Mouse (Mus musculus) kidney, embryonic 16.5 days (tissue): ENCODE measurements around the gene Ap2a2. TPM values are rescaled to one million over a fixed set of nuclear protein-coding genes. Genes with fewer than 3 reads are reported as not detected.
"Not testable (repeated sequence)": the region's sequence is repeated elsewhere in the genome, so short reads cannot be mapped to it uniquely, and the experiment has no call there.

ENCODE experiments used
- ATAC-seq: fragments of 200-750 bp; cut with Nextera tagmentation; 2 replicates; pipeline ENCODE4 v1.8.0; 2017; ENCODE audit warnings: moderate TSS enrichment; ENCODE audit not compliant: low FRiP score, low TSS enrichment
- H3K27ac ChIP-seq: fragments of 300-500 bp; sonication (generic); 2 replicates; pipeline ENCODE4 v1.5.1; 2014; ENCODE audit warnings: low read length
- H3K27me3 ChIP-seq: fragments of 300-500 bp; sonication (generic); 2 replicates; pipeline ENCODE4 v1.6.1; 2014; ENCODE audit warnings: low read length, control low read depth, mixed read lengths; ENCODE audit not compliant: insufficient read depth
- H3K36me3 ChIP-seq: fragments of 300-500 bp; sonication (generic); 2 replicates; pipeline ENCODE4 v1.6.1; 2014; ENCODE audit warnings: low read length, control low read depth, mixed read lengths; ENCODE audit not compliant: insufficient read depth
- H3K4me1 ChIP-seq: fragments of 300-500 bp; sonication (generic); 2 replicates; pipeline ENCODE4 v1.6.1; 2014; ENCODE audit warnings: low read length, control low read depth, mixed read lengths; ENCODE audit not compliant: insufficient read depth
- H3K4me2 ChIP-seq: fragments of 300-500 bp; sonication (generic); replicated peaks from 2 replicates; pipeline ENCODE4 v1.6.1; 2014; ENCODE audit warnings: low read depth, low read length
- H3K4me3 ChIP-seq: fragments of 300-500 bp; sonication (generic); 2 replicates; pipeline ENCODE4 v1.5.1; 2014; ENCODE audit warnings: mild to moderate bottlenecking, low read length
- H3K9ac ChIP-seq: fragments of 300-500 bp; sonication (generic); replicated peaks from 2 replicates; pipeline ENCODE4 v1.6.1; 2014; ENCODE audit warnings: low read length
- H3K9me3 ChIP-seq: fragments of 300-500 bp; sonication (generic); 2 replicates; pipeline ENCODE4 v1.6.1; 2016; ENCODE audit warnings: low read length, control low read depth
- WGBS: fragments of 180-500 bp; shearing (Covaris S2); extraction: QIAGEN DNeasy Blood & Tissue Kit; methylation state at CpG from one replicate; pipeline ENCODE4 v1.1.7; 2014; 5-methylcytosine and 5-hydroxymethylcytosine counted together
- polyA plus RNA-seq: library from polyadenylated mRNA; unstranded; fragments of >200 nt; fragmentation: Nextera tagmentation; extraction: Ambion mirVana; gene quantifications from 2 replicates; pipeline ENCODE4 v1.2.1, GENCODE M21; 2015

The Ap2a2 gene
- polyA plus RNA-seq, 1 experiment from 2014 or later: 99.4 TPM

- H3K9me3 ChIP-seq, H3K4me2 ChIP-seq, H3K4me3 ChIP-seq, H3K27me3 ChIP-seq, ATAC-seq, H3K27ac ChIP-seq, H3K4me1 ChIP-seq, H3K9ac ChIP-seq: not testable (repeated sequence)
- WGBS: 90% methylated on average over 6 of the region's 7 CpGs
- H3K36me3 ChIP-seq: peaks cover 33% of the 10 kb centered on the region
These were observed 28.3 kb downstream of the Ap2a2 start for GRCm38 (mm10) chr7:141590249-141590648.

- WGBS: 74% methylated on average over 8 of the region's 8 CpGs
- Histone ChIP-seq H3K27ac (no peak overlapping the region), H3K9me3 (no peaks in the 10 kb centered on the region), H3K4me1 (0 out of 2 replicates have a peak, but pooled peaks cover 3% of the 10 kb centered on the region), H3K4me3 (no peak overlapping the region), H3K27me3 (no peaks in the 10 kb centered on the region), H3K9ac (no peak overlapping the region), H3K4me2 (no peak overlapping the region), H3K36me3 (peaks cover 33% of the 10 kb centered on the region)
- no peak for ATAC-seq
These were observed 29.0 kb downstream of the Ap2a2 start for GRCm38 (mm10) chr7:141590959-141591358.

GRCm38 (mm10) chr7:141592096-141592495 is 30.1 kb downstream of the Ap2a2 start:
- 74% methylated on average over 1 of the region's 1 CpGs for WGBS
- Histone ChIP-seq H3K4me1 (0 out of 2 replicates have a peak, but pooled peaks cover 3% of the 10 kb centered on the region), H3K4me3 (no peak overlapping the region), H3K4me2 (no peak overlapping the region), H3K9me3 (no peaks in the 10 kb centered on the region), H3K27me3 (no peaks in the 10 kb centered on the region), H3K9ac (no peak overlapping the region), H3K27ac (no peak overlapping the region), H3K36me3 (peaks cover 38% of the 10 kb centered on the region)
- ATAC-seq: no peak

- Histone ChIP-seq H3K27ac (no peak overlapping the region), H3K9ac (no peak overlapping the region), H3K4me2 (no peak overlapping the region), H3K4me3 (no peak overlapping the region), H3K9me3 (no peaks in the 10 kb centered on the region), H3K36me3 (peaks cover 44% of the 10 kb centered on the region), H3K27me3 (no peaks in the 10 kb centered on the region), H3K4me1 (0 out of 2 replicates have a peak, but pooled peaks cover 3% of the 10 kb centered on the region)
- no peak for ATAC-seq
- WGBS: 93% methylated on average over 6 of the region's 6 CpGs
These were observed 31.1 kb downstream of the Ap2a2 start for GRCm38 (mm10) chr7:141593056-141593455.

GRCm38 (mm10) chr7:141596971-141597370 is 35.0 kb downstream of the Ap2a2 start:
- Histone ChIP-seq H3K9ac (no peak overlapping the region), H3K27me3 (no peaks in the 10 kb centered on the region), H3K27ac (no peak overlapping the region), H3K4me1 (no peaks in the 10 kb centered on the region), H3K9me3 (no peaks in the 10 kb centered on the region), H3K4me3 (no peak overlapping the region), H3K36me3 (peaks cover 39% of the 10 kb centered on the region), H3K4me2 (no peak overlapping the region)
- no peak for ATAC-seq
- 84% methylated on average over 1 of the region's 1 CpGs for WGBS

GRCm38 (mm10) chr7:141597563-141597962 is 35.6 kb downstream of the Ap2a2 start:
- Histone ChIP-seq H3K4me3 (no peak overlapping the region), H3K4me2 (no peak overlapping the region), H3K36me3 (peaks cover 45% of the 10 kb centered on the region), H3K27ac (no peak overlapping the region), H3K9ac (no peak overlapping the region), H3K27me3 (no peaks in the 10 kb centered on the region), H3K9me3 (no peaks in the 10 kb centered on the region), H3K4me1 (no peaks in the 10 kb centered on the region)
- ATAC-seq: no peak
- WGBS: 87% methylated on average over 6 of the region's 6 CpGs

GRCm38 (mm10) chr7:141607717-141608116 is 45.7 kb downstream of the Ap2a2 start:
- no peak overlapping the region for H3K27ac ChIP-seq
- H3K9ac ChIP-seq: no peak overlapping the region
- peaks cover 51% of the 10 kb centered on the region for H3K36me3 ChIP-seq
- no peak overlapping the region for H3K4me2 ChIP-seq
- WGBS: 86% methylated on average over 4 of the region's 4 CpGs
- H3K4me3 ChIP-seq: no peak overlapping the region
- ATAC-seq: no peak
- no peaks in the 10 kb centered on the region for H3K27me3 ChIP-seq
- no peaks in the 10 kb centered on the region for H3K9me3 ChIP-seq
- H3K4me1 ChIP-seq: peaks cover 15% of the 10 kb centered on the region

GRCm38 (mm10) chr7:141609719-141610514 is 47.9 kb downstream of the Ap2a2 start:
- Histone ChIP-seq H3K27ac (no peak overlapping the region), H3K27me3 (no peaks in the 10 kb centered on the region), H3K9me3 (no peaks in the 10 kb centered on the region), H3K4me1 (peaks cover 28% of the 10 kb centered on the region), H3K36me3 (peaks cover 51% of the 10 kb centered on the region), H3K4me3 (no peak overlapping the region), H3K4me2 (no peak overlapping the region), H3K9ac (no peak overlapping the region)
- 75% methylated on average over 11 of the region's 11 CpGs for WGBS
- no peak for ATAC-seq

GRCm38 (mm10) chr7:141611711-141612370 is 49.9 kb downstream of the Ap2a2 start:
- H3K4me2 ChIP-seq: no peak overlapping the region
- peaks cover 28% of the 10 kb centered on the region for H3K4me1 ChIP-seq
- H3K27me3 ChIP-seq: no peaks in the 10 kb centered on the region
- WGBS: 61% methylated on average over 8 of the region's 8 CpGs
- peak overlapping the region; percentile 70 for H3K27ac ChIP-seq
- no peak overlapping the region for H3K4me3 ChIP-seq
- no peaks in the 10 kb centered on the region for H3K9me3 ChIP-seq
- ATAC-seq: peak; percentile 25; the same call in 1 of the 2 replicates
- H3K9ac ChIP-seq: 0 out of 2 replicates have a peak overlapping the region, but pooled peaks have one; percentile 4
- H3K36me3 ChIP-seq: peaks cover 59% of the 10 kb centered on the region

- no peak for ATAC-seq
- Histone ChIP-seq H3K27me3 (no peaks in the 10 kb centered on the region), H3K36me3 (peaks cover 59% of the 10 kb centered on the region), H3K4me1 (peaks cover 28% of the 10 kb centered on the region), H3K9me3 (no peaks in the 10 kb centered on the region), H3K27ac (peak overlapping the region; percentile 70), H3K9ac (no peak overlapping the region), H3K4me3 (no peak overlapping the region), H3K4me2 (no peak overlapping the region)
- 71% methylated on average over 18 of the region's 18 CpGs for WGBS
These were observed 50.4 kb downstream of the Ap2a2 start for GRCm38 (mm10) chr7:141612371-141612760.
